Mouse (Mus musculus) lung, embryonic 16.5 days (tissue): ENCODE results near the gene Gsdma. TPM values are rescaled to one million over a fixed set of nuclear protein-coding genes. Genes with fewer than 3 reads are reported as not detected.
"Not testable (repeated sequence)": the region's sequence is repeated elsewhere in the genome, so short reads cannot be mapped to it uniquely, and the experiment has no call there.

Experiments
- ATAC-seq: fragments of 200-750 bp; cut with Nextera tagmentation; 2 replicates; pipeline ENCODE4 v1.8.0; 2017; ENCODE audit warnings: low read depth, mild to moderate bottlenecking, moderate library complexity
- H3K27ac ChIP-seq: fragments of 300-500 bp; sonication (generic); 2 replicates; pipeline ENCODE4 v1.5.1; 2014; ENCODE audit warnings: mild to moderate bottlenecking, control low read depth, low read length
- H3K27me3 ChIP-seq: fragments of 300-500 bp; sonication (generic); 2 replicates; pipeline ENCODE4 v1.6.1; 2014; ENCODE audit warnings: low read depth, low read length, mixed read lengths; ENCODE audit not compliant: control insufficient read depth, insufficient read depth
- H3K36me3 ChIP-seq: fragments of 300-500 bp; sonication (generic); 2 replicates; pipeline ENCODE4 v1.6.1; 2014; ENCODE audit warnings: low read length; ENCODE audit not compliant: control insufficient read depth, insufficient read depth
- H3K4me1 ChIP-seq: fragments of 300-500 bp; sonication (generic); replicated peaks from 2 replicates; pipeline ENCODE4 v1.6.1; 2014; ENCODE audit warnings: low read length, mixed read lengths; ENCODE audit not compliant: control insufficient read depth, insufficient read depth
- H3K4me2 ChIP-seq: fragments of 300-500 bp; sonication (generic); 2 replicates; pipeline ENCODE4 v1.6.1; 2014; ENCODE audit warnings: low read depth, low read length, control low read depth
- H3K4me3 ChIP-seq: fragments of 300-500 bp; sonication (generic); 2 replicates; pipeline ENCODE4 v1.5.1; 2014; ENCODE audit warnings: mild to moderate bottlenecking, low read length, control low read depth
- H3K9ac ChIP-seq: fragments of 300-500 bp; sonication (generic); 2 replicates; pipeline ENCODE4 v1.6.1; 2014; ENCODE audit warnings: low read length, control low read depth
- H3K9me3 ChIP-seq: fragments of 300-500 bp; sonication (generic); 2 replicates; pipeline ENCODE4 v1.6.1; 2016; ENCODE audit warnings: low read length; ENCODE audit not compliant: control insufficient read depth
- WGBS: fragments of 180-500 bp; shearing (Covaris S2); extraction: QIAGEN DNeasy Blood & Tissue Kit; methylation state at CpG from one replicate; pipeline ENCODE4 v1.1.7; 2014; 5-methylcytosine and 5-hydroxymethylcytosine counted together
- polyA plus RNA-seq: library from polyadenylated mRNA; unstranded; fragments of >200 nt; fragmentation: Nextera tagmentation; extraction: Ambion mirVana; gene quantifications from 2 replicates; pipeline ENCODE4 v1.2.1, GENCODE M21; 2015

Gsdma gene
- polyA plus RNA-seq, 1 experiment from 2014 or later = not detected

DNA sequence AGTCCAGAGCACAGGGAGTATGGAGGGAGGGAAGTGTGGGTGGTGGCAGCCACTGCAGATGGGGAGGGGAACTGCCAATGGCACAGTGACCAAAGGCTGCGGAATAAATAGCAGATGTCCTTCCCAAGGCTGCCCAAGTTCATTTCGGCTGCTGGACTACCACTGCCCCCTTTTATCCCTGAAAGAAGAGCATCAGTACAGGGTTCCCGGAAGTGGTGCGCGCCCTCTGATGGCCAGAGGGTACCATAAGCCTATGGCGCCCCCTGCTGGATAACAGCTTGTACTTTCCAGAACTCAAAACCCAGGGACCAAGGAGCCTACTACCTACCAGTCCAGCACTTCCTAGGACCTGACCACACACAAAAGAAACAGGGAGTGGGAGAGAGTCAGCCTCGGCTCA, 9.0 kb downstream of the Gsdma start:
- H3K27me3 ChIP-seq, H3K4me2 ChIP-seq, H3K4me3 ChIP-seq, H3K4me1 ChIP-seq, H3K27ac ChIP-seq, H3K36me3 ChIP-seq, H3K9me3 ChIP-seq, H3K9ac ChIP-seq: not testable (repeated sequence)
- peak; percentile 75 for ATAC-seq
- WGBS = 7% methylated on average over 6 of the region's 7 CpGs

DNA sequence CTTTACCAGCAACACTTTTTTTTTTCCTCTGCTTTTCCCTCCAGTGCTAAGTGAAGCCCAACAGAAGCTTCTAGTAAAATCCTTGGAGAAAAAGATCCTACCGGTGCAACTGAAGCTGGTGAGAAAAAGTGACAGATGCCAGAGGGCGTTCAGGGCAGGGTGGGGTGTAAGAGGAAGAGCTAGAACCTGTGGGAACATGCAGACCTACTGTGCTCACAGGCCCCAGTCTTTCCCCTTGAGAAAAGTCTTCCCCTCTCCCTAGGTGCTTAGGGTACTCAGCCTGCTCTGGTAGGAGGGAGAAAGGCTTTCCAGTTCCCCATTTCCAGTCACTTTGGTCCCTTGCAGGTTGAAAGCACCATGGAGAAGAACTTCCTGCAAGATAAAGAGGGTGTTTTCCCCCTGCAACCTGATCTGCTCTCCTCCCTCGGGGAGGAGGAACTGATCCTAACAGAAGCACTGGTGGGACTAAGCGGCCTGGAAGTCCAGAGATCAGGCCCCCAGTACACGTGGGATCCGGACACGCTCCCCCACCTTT, 11.7 kb downstream of the Gsdma start:
- Histone ChIP-seq H3K36me3 (no peaks in the 10 kb centered on the region), H3K9me3 (no peaks in the 10 kb centered on the region), H3K4me3 (no peak overlapping the region), H3K4me1 (no peaks in the 10 kb centered on the region), H3K4me2 (no peak overlapping the region), H3K9ac (no peak overlapping the region), H3K27me3 (peaks cover 5% of the 10 kb centered on the region), H3K27ac (no peak overlapping the region)
- WGBS = 29% methylated on average over 7 of the region's 7 CpGs
- ATAC-seq = no peak

GRCm38 (mm10) chr11:98680023-98680422, 15.9 kb downstream of the Gsdma start:
- Histone ChIP-seq H3K9ac (no peak overlapping the region), H3K9me3 (no peaks in the 10 kb centered on the region), H3K4me3 (no peak overlapping the region), H3K36me3 (no peaks in the 10 kb centered on the region), H3K27ac (no peak overlapping the region), H3K4me2 (no peak overlapping the region), H3K27me3 (no peaks in the 10 kb centered on the region), H3K4me1 (peaks cover 12% of the 10 kb centered on the region)
- 90% methylated on average over 1 of the region's 1 CpGs for WGBS
- no peak for ATAC-seq

- H3K4me2 ChIP-seq, ATAC-seq, H3K27me3 ChIP-seq, H3K4me3 ChIP-seq, H3K9ac ChIP-seq, H3K9me3 ChIP-seq, H3K36me3 ChIP-seq, H3K27ac ChIP-seq: not testable (repeated sequence)
- WGBS = 85% methylated on average over 4 of the region's 4 CpGs
- peaks cover 12% of the 10 kb centered on the region for H3K4me1 ChIP-seq
Observed at GRCm38 (mm10) chr11:98680595-98680994, 16.4 kb downstream of the Gsdma start.

- H3K4me1 ChIP-seq = peaks cover 12% of the 10 kb centered on the region
- no peak overlapping the region for H3K27ac ChIP-seq
- 74% methylated on average over 4 of the region's 4 CpGs for WGBS
- no peaks in the 10 kb centered on the region for H3K9me3 ChIP-seq
- H3K9ac ChIP-seq = no peak overlapping the region
- ATAC-seq = no peak
- no peak overlapping the region for H3K4me3 ChIP-seq
- no peak overlapping the region for H3K4me2 ChIP-seq
- peaks cover 7% of the 10 kb centered on the region for H3K36me3 ChIP-seq
- H3K27me3 ChIP-seq = no peaks in the 10 kb centered on the region
Observed at GRCm38 (mm10) chr11:98681186-98681585, 17.0 kb downstream of the Gsdma start.

DNA sequence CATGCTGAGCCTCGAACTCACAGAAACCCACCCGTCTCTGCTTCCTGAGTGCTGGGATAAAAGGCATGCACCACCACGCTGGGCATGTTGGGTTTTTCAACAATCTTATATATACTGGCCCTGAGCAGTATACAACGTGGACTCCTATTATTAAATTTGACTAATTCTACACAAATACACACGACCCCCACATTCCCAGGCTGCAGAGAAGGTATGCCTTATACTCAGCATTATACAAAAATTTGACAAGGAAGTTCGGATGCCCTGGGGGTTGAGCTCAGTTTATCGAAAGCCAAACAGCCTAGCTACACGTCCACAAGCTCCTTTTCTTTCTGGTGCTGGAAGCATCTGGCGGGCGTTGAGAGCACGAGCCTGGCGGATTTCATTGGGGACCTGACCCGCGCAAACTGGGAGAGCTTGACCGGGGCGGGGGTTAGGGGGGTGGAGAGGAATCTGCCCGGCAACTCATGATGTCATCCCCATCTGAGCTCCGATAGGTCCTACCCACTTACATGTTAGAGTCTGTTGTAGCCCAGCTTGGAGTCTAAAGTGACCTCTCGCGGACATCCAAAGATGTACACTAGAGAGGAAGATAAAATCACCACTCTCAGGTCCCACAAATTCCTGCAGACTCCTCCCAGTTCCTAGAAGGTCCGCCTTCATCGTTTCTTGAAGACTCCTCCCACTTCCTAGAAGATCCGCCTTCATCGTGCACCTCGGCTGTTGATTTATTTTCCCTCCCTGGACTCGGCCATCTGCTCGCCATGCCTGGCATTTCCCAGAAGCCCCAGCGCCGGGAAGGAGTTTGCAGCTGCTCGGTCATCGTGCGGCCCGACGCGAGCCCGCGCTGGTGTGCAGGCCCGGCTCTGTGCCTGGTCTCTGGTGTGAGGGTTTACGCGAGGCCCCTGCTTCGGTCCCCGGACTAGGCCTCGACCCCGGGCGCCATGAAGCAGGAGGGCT, 17.9 kb downstream of the Gsdma start, which contains the start of gene Psmd3:
Gene Psmd3, plus strand, starts transcription at position 769 of the 960 bp plus-strand sequence.
- Histone ChIP-seq H3K9ac (peak within 1 kb of the TSS; percentile 99), H3K4me2 (peak within 1 kb of the TSS; percentile 77), H3K27ac (peak within 1 kb of the TSS; percentile 70), H3K4me1 (peaks cover 12% of the 10 kb centered on the region), H3K9me3 (no peaks in the 10 kb centered on the region), H3K36me3 (peaks cover 14% of the 10 kb centered on the region), H3K4me3 (peak within 1 kb of the TSS; percentile 94), H3K27me3 (no peaks in the 10 kb centered on the region)
- ATAC-seq = peak; percentile 96
- 3% methylated on average over 45 of the region's 45 CpGs for WGBS

DNA sequence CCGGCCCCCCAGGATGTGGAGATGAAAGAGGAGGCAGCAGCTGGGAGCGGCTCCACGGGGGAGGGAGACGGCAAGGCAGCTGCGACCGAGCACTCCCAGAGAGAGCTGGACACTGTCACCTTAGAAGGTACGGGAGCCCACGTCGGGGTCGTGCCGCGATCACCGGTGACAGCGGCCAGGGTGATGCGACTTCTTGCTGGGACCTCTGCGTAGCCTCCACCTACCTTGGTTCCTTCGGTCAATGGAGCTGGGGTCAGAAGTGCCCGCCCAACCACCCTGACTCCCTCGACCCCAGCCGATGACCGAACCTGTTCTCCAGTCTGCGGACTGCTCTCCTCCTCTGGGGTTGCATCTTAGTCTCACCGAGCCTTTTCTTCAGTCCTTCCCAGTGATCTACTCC, 18.7 kb downstream of the Gsdma start:
- WGBS = under 1% methylated on average over 23 of the region's 23 CpGs
- Histone ChIP-seq H3K4me3 (peak overlapping the region; percentile 94), H3K9me3 (no peaks in the 10 kb centered on the region), H3K4me2 (peak overlapping the region; percentile 77), H3K4me1 (peaks cover 12% of the 10 kb centered on the region), H3K27me3 (no peaks in the 10 kb centered on the region), H3K27ac (peak overlapping the region; percentile 64), H3K36me3 (peaks cover 21% of the 10 kb centered on the region), H3K9ac (peak overlapping the region; percentile 99)
- peak; percentile 23 for ATAC-seq

- peaks cover 12% of the 10 kb centered on the region for H3K4me1 ChIP-seq
- H3K9ac ChIP-seq = no peak overlapping the region
- H3K9me3 ChIP-seq = no peaks in the 10 kb centered on the region
- H3K4me3 ChIP-seq = no peak overlapping the region
- no peaks in the 10 kb centered on the region for H3K27me3 ChIP-seq
- peaks cover 42% of the 10 kb centered on the region for H3K36me3 ChIP-seq
- 89% methylated on average over 9 of the region's 9 CpGs for WGBS
- no peak for ATAC-seq
- no peak overlapping the region for H3K27ac ChIP-seq
- H3K4me2 ChIP-seq = no peak overlapping the region
Observed at GRCm38 (mm10) chr11:98685642-98686041, 21.5 kb downstream of the Gsdma start.

- Histone ChIP-seq H3K27ac (no peak overlapping the region), H3K4me2 (no peak overlapping the region), H3K9me3 (no peaks in the 10 kb centered on the region), H3K9ac (no peak overlapping the region), H3K36me3 (peaks cover 55% of the 10 kb centered on the region), H3K4me3 (no peak overlapping the region), H3K27me3 (no peaks in the 10 kb centered on the region), H3K4me1 (peaks cover 8% of the 10 kb centered on the region)
- WGBS = 84% methylated on average over 4 of the region's 4 CpGs
- no peak for ATAC-seq
Observed at GRCm38 (mm10) chr11:98686976-98687375, 22.8 kb downstream of the Gsdma start.
